Mouse (Mus musculus) thymus, postnatal 10 days (tissue): ENCODE results near the gene Jpt1.
"Not testable (repeated sequence)": the region's sequence is repeated elsewhere in the genome, so short reads cannot be mapped to it uniquely, and the experiment has no call there.

Experiments used
- DNase-seq, 2 experiments: peaks; one replicate each; pipeline ENCODE4 v3.0.0; 2021; ENCODE audit warnings: low spot score in 2 of 2

The Jpt1 gene

DNA sequence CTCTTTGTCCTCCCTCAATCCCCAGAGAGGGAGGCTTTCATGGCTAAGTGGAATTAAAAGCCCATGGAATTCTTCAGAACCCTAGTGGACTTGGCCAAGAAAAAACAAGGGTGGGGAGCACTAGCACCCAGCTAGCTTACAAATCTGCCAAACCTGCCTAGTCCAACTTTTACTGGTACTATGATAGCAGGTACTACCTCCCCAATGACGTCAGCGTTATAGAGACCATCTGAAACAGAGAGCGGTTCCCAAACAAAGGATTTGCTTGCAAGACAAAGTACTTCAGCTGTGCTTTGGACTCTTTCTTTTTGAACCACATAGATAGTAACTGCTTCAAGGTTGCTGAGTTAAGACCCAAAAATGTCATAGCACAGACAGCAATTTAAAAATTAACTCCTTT, 2.2 kb downstream of the Jpt1 start:
- DNase-seq = no peak

DNA sequence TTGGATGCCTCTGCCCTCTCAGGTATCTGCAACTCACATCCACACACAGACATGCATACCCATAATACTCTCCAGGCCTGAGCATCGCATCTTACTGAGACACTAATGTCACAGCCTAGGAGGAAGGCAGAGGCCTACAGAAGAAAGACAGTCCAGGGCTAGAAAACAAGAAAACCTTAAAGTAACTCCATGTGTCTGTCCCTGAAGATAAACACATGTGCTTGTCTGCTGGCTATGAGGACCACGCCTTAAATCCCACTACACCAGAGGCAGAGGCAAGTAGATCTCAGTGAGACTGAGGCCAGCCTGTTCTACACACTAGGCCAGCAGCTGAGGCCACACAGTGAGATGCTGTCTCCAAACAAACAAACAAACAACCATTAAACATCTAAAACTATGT, 3.1 kb downstream of the Jpt1 start:
- no peak for DNase-seq

DNA sequence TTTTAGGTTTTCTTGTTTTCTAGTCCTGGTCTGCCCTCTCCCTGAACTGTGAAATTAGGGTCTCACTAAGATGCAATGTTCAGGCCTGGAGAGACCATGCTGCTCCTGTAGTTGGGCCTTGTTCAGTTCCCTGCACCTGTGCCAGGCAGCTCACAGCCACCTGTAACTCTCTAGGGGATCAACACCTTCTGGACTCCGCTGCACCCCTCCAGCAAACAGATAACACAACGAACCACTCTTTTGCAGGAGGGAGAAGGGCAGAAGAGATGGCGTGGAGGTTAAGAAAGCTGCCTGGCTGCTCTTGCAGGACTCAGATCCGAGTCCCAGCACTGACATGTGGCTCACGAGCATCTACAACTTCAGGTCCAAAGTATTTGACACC, 3.7 kb downstream of the Jpt1 start:
- DNase-seq = no peak

- DNase-seq = no peak
Measured at GRCm38 (mm10) chr11:115509773-115510506, 4.2 kb downstream of the Jpt1 start.

- peak in 1 of 2 experiments; percentile 41 for DNase-seq
Measured at GRCm38 (mm10) chr11:115508061-115508460, 6.1 kb downstream of the Jpt1 start.

DNA sequence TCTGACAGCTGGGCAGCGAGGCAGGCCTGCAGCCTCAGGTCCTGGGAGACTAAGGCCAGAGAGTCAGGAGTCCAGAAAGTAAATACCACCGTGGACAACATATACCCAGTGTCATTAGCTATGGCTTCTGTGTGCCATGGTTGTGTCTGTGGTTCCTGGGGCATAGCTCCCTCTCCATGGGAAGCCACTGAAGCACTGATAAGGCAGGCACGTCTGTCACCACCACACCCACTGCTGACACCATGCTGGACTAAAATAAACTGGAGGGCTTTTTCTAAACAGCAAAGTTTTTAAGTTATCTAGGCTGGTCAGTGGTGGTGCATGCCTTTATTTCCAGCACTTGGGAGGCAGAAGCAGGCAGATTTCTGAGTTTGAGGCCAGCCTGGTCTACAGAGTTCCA, 7.6 kb downstream of the Jpt1 start:
- no peak for DNase-seq

DNA sequence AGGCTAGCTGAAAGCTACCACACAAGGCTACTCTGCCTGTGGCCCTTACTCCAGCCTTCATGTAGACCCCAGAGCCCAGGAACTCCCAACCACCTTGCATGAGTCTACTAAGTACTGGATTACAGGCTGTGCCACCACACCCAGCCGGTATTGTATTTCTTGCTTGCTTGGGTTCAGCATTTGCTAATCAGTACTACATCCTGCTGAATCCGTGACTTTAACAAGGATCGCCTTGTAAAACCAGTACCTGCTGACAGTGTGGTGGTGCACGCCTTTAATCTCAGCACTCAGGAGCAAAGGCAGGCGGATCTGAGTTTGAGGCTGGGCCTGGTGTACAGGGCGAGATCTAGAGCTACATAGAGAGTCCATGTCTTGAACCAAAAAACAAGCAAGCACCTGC, 11.6 kb downstream of the Jpt1 start:
- DNase-seq = no peak

DNA sequence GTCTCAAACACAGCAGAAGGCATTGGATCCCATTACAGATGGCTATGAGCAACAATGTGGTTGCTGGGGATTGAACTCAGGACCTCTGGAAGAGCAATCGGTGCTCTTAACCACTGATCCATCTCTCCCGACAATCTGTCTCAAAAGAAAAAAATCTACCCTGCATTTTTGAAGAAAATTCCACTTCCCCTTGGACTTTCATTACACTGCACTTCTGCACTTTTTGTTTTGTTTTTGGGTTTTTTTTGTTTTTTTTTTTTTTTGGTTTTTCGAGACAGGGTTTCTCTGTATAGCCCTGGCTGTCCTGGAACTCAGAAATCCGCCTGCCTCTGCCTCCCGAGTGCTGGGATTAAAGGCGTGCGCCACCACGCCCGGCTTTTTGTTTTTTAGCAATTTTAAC, 17.6 kb downstream of the Jpt1 start:
- not testable (repeated sequence) for DNase-seq

- DNase-seq = no peak
Measured at GRCm38 (mm10) chr11:115492387-115492786, 21.8 kb downstream of the Jpt1 start.

DNA sequence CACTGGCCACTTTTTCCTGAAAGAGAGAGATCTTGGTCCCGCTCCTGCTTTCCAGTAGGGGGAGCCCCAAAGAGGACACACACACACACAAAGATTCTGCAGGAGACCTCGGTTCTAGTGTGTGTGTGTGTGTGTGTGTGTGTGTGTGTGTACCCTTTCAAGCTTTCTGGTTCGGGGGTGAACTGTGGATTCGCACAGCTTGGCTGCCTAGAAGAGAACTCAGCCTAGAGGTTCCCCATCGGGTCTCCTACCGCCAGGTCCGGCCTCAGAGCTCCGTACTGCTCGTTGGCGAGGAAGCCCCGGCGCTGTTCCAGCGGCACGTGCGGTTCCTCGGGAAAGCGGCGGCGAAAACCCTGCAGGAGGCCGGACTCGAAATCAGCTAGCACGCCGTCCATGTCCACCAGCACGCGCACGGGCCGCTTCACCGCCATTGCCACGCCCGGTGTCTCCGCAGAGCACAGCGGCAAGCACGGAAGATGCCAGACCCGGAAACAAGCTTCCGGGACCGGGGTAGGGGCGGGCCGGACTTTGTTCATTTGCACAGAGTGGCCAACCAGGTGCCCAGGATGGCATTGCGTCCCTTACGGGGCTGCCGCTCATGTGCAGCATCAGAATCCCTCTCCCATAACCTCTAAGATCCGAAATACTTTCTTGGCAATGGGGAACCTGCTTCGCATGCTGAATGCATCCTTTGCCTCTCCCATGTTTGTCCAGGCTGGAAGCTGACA, 22.7 kb downstream of the Jpt1 start, which contains the start of gene Nt5c:
Gene Nt5c, minus strand, starts transcription at position 507 of the 728 bp plus-strand sequence.
- peak; percentile 75 to 81 for DNase-seq

DNA sequence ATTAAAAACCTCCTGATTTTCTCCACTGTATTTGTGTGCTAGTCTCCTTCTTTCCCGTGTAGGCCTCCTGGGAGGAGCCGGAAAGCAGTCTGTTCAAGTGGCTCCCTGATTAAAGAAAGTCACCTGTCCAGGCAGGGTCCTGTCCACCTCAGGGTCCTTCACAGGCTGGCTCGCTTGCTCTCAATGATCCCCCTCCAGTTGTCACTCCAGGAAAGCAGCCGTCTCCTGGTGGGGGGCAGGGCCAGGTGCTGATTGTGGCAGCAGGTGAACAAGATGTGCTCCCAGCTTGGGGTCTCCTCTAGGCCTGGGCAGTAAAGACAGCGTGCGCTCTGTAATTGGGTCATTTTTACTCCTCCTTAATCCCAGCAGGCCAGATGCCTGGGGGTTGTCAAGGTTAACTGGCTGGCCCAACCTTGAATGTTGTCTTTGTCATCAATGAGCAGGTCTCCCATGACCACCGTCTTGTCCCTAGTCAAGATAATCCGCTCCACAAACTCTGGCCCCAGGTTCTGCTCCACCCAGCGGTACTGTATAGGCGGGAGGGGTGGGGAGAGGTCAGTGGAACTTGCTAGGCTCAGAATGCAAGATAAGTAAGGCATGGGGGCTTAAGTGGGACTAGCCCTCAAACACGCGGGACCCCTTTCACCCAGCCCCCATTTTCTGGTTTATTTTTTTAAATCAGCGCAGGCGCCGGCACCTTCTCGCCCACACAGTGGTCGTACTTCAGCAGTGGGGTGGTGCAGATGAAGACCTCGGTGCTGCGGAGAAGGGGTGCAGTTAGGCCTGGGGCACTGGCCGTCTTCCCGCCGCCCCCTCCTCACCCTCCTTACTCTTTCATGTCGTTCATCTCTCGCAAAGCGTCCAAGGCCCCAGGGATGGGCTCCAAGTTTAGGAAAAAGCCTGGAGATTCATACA, 23.5 kb downstream of the Jpt1 start:
- DNase-seq = no peak

DNA sequence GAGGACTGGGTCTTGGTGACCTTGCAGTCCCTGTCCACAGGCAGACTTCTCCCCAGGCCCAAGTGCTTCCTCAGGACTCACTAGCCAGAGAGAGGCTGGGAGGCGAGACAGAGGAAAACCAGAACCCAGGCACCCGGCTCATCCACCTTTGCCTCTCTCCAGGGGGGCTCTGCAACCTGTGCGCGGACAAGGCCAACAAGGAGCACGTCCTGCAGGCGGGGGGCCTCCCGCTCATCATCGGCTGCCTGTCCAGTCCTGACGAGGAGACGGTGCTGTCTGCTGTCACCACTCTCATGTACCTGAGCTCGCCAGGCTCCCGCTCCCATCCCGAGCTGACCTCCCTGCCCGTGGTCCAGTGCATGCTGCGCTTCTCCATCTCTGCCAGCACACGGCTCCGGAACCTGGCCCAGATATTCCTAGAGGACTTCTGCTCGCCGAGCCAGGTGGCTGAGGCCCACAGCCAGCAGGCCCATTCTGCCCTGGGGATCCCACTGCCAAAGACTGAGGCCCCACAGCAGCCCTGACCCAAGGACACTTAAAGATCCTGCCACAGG, 25.6 kb downstream of the Jpt1 start:
- no peak for DNase-seq

- DNase-seq = no peak
Measured at GRCm38 (mm10) chr11:115485155-115485554, 29.0 kb downstream of the Jpt1 start.

GRCm38 (mm10) chr11:115483726-115484125, 30.5 kb downstream of the Jpt1 start:
- peak; percentile 53 to 82 for DNase-seq

DNA sequence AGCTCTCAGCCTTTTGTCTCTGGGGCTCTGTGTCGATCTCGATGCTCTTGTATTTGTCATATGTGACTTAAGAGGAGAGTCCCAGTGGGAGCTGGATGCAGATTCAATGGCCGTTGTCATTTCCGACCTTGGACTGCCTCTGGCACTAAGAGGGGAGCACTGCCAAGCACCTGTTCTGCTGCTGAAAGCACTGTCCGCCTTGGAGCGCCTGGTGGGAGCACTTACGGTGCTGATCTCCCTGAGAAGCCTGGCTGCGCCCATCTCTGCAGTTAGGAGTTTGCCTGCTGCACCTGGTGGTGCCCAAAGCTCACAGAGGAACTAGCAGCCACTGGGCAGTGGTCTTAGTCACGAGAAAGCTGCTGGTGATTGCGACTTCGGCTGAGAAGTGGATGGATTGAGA, 30.9 kb downstream of the Jpt1 start:
- DNase-seq = no peak

- peak; percentile 59 for DNase-seq
Measured at GRCm38 (mm10) chr11:115481553-115482259, 32.5 kb downstream of the Jpt1 start.

DNA sequence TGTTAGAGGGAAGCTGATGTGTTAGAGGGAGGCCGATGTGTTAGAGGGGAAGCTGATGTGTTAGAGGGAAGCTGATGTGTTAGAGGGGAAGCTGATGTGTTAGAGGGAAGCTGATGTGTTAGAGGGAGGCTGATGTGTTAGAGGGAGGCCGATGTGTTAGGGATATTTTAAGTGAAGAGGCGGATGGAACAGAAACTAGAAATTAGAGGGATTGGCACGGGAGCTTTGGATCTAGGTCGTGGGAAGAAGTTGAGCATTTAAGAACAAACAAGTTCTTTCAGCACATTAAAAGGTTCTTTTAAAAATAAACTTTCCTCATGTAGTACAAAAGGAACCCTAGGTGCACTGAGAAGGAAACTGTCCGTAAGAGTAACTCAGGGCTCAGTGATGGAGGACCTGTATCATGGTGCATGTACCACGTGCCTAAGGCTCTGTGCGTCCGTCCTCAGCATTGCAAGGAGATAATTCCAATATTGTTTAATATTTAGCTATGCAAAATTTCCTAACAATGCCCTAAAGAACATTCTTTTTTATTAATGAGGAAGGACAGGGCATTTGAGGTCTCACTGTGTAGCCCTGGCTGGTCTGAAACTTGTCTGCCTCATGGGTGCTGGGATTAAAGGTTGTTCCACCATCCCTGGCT, 35.8 kb downstream of the Jpt1 start:
- no peak for DNase-seq

DNA sequence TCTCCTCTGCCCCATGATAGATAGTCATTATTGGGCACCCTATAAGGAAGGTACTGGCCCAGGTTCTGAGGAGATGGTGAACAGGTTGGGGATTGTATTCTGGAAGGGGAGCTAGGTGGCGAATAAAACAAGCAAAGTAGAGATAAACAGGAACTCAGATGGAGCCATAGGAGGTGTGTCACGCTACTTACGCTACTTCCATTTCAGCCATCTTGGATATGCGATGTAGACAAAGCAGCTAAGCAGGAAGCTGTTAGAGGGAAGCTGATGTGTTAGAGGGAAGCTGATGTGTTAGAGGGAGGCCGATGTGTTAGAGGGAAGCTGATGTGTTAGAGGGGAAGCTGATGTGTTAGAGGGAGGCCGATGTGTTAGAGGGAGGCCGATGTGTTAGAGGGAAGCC, 36.8 kb downstream of the Jpt1 start:
- not testable (repeated sequence) for DNase-seq

DNA sequence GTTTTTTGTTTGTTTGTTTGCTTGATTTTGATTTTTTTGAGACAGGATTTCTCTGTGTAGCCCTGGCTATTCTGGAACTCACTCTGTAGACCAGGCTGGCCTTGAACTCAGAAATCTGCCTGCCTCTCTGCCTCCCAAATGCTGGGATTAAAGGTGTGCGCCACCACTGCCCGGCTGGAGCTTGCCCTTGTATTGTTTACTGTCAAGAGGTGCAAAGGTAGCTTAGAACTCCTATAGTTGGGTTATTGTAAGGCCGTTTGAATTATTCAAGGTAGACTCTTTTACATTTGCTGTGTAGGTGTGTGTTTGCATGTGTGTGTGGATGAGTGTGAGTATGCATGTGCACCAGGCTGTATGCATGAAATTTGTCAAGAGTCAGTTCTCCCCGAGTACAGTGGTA, 37.6 kb downstream of the Jpt1 start:
- not testable (repeated sequence) for DNase-seq

- DNase-seq = no peak
Measured at GRCm38 (mm10) chr11:115475758-115476237, 38.4 kb downstream of the Jpt1 start.
